Mouse (Mus musculus) fibroblast of lung, adult 2 months (primary cell): Measurements from ENCODE around the gene Celf5.

Experiments used
- DNase-seq: peaks from one replicate; pipeline ENCODE4 v3.0.0-alpha.2; 2011; ENCODE audit warnings: low read depth

Gene Celf5

GRCm38 (mm10) chr10:81413310-81414261 lies 68.9 kb downstream of the Celf5 start:
- no peak for DNase-seq

- no peak for DNase-seq
Observed at GRCm38 (mm10) chr10:81412586-81413309, 69.8 kb downstream of the Celf5 start.

DNA sequence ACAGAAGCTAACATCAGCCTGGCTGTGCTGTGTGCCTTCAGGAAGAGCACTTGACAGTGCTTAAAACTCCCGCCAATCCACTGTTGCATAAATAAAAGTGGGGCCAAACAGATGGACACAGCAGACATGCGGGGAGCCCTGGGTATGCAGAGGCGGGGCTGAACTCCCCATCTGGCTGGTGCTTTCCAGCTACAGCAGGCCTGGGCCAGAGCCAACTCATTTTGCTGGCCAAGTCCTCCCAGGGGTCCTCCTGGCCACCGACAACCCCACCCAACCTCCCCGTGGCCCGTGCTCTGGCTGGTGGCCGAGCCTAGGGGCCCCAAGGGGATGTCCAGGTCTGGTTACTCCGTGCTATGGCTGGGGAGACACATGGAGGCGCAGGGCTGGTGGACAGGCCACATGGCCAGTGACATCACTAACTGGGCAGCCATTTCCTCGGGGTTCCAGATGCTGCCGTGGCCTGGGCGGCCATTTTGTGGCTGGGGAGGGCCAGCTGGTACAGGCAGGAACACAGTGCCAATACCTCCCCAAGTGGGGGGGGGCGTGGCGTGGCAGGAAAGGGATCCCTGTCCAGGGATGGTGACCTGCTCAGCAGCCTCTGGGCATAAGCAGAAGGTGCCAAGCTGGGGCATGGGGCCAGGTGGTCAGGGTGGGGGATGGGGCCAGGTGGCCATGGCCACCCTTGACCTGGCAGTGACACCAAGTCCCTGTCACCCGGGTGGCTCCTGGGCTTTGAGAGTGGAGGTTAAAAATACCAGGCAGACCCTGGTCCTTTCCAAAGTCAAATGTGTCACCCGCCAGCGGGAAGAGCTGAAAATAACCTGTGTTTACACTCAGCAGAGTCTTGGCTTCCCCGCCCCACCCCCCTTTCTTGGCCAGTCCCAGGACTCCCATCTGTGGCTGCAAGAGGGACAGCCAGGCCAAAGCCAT lies 70.8 kb downstream of the Celf5 start:
- no peak for DNase-seq

DNA sequence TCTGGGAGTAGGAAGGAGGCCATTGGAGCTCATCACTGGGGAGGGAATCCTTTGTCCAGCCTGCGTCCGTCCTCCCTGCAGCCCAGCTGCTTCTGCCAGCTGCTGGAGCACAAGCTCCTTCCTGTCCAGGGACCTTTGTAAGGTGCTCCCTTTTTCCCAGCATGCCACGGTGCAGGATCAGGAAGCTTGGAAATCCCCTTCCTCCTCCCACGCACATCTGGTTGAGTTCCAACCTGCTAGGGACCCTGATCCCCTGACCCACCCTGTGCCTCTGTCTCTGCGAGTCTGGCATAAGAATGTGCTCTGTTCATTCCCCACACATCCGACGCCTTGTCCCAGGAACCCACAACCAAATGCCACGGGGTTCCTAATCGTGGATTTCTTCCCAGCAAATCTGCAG lies 71.5 kb downstream of the Celf5 start:
- DNase-seq = no peak

- no peak for DNase-seq
Observed at GRCm38 (mm10) chr10:81410350-81410749, 72.2 kb downstream of the Celf5 start.

DNA sequence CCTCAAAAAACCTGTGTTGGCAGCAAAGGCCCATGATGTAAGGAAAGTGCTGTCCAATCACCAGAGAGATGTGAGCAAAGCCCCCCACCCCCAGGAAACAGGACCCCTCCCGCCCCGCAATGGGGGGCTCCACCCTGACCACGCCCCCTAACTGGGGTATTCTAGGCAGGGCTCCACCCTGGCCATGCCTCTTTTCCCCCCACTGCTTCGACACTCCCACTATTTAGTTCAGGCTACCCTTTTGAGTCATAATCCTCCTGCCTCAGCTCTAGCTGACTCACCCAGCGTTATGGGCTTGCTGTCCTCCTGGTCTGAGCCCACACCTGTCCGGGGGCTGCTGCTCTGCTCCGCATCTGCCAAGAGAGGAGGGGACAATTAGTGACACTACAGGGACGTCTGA lies 73.2 kb downstream of the Celf5 start:
- no peak for DNase-seq
